Mouse (Mus musculus) G1E (cell line): ENCODE measurements around the gene Yars2. TPM values are rescaled to one million over a fixed set of nuclear protein-coding genes. Genes with fewer than 3 reads are reported as not detected.
"Not testable (repeated sequence)": the region's sequence is repeated elsewhere in the genome, so short reads cannot be mapped to it uniquely, and the experiment has no call there.

Experiments
- ATAC-seq: 2 replicates; pipeline ENCODE4 v1.8.0; 2016; ENCODE audit warnings: mild to moderate bottlenecking; ENCODE audit not compliant: insufficient number of reproducible peaks, poor library complexity, low FRiP score, severe bottlenecking; ENCODE audit errors: extremely low read depth
- DNase-seq: peaks from one replicate; pipeline ENCODE4 v3.0.0; 2012; ENCODE audit warnings: low spot score
- H3K27me3 ChIP-seq: 2 replicates; pipeline ENCODE4 v1.6.1; 2012; ENCODE audit warnings: mild to moderate bottlenecking, low read length, inconsistent platforms; ENCODE audit not compliant: insufficient read depth
- H3K36me3 ChIP-seq: replicated peaks from 2 replicates; pipeline ENCODE3; 2012; ENCODE audit warnings: mild to moderate bottlenecking, inconsistent platforms
- H3K4me1 ChIP-seq: 2 replicates; pipeline ENCODE4 v1.6.1; 2012; ENCODE audit warnings: low read depth, low read length, inconsistent platforms, mixed read lengths; ENCODE audit not compliant: insufficient read depth
- H3K4me3 ChIP-seq: 2 replicates; pipeline ENCODE4 v1.5.1; 2012; ENCODE audit warnings: low read depth, mild to moderate bottlenecking, inconsistent platforms, low read length, moderate library complexity, mixed read lengths
- H3K9me3 ChIP-seq: replicated peaks from 2 replicates; pipeline ENCODE4 v1.6.1; 2012; ENCODE audit warnings: inconsistent platforms
- CTCF ChIP-seq: IDR thresholded peaks from 2 replicates; pipeline ENCODE4 v1.5.1; 2012; ENCODE audit warnings: low read depth, low read length, inconsistent platforms, mixed read lengths
- GATA1 ChIP-seq: IDR thresholded peaks from 2 replicates; pipeline ENCODE4 v1.6.1; 2012; ENCODE audit warnings: borderline replicate concordance, low read length, inconsistent platforms, mixed read lengths
- GATA2 ChIP-seq: IDR thresholded peaks from 2 replicates; pipeline ENCODE4 v1.6.1; 2012; ENCODE audit warnings: low read depth, low read length, inconsistent platforms, borderline replicate concordance
- POLR2AphosphoS5 ChIP-seq: IDR thresholded peaks from 2 replicates; pipeline ENCODE4 v1.6.1; 2012; ENCODE audit warnings: low read depth, low read length, inconsistent platforms; ENCODE audit not compliant: insufficient replicate concordance
- TAL1 ChIP-seq: conservative IDR thresholded peaks from 2 replicates; pipeline ENCODE4 v1.6.1; 2012; ENCODE audit warnings: low read depth, low read length, inconsistent platforms, mixed read lengths
- polyA plus RNA-seq: library from polyadenylated mRNA; stranded (reverse); fragments of >175 nt; gene quantifications from 2 replicates; pipeline ENCODE4 v1.2.3, GENCODE M21; 2012
- total RNA-seq, 2 experiments: library from RNA; stranded (forward) in 1 of 2; stranded (reverse) in 1 of 2; fragments of 200-1000 nt in 1 of 2; fragments of >200 nt in 1 of 2; fragmentation: Nextera tagmentation in 1 of 2; gene quantifications; 2 replicates each; pipeline ENCODE4 v1.2.3; 2014 to 2017

The Yars2 gene
- total and polyA plus RNA-seq, 3 experiments: 16.4 to 37.8 (median 26.3) TPM

- no peaks in the 10 kb centered on the region for H3K9me3 ChIP-seq
- ATAC-seq (no peak), DNase-seq (no peak)
- H3K4me1 ChIP-seq: no peaks in the 10 kb centered on the region; the same call in 1 of the 2 replicates
- H3K36me3 ChIP-seq: peaks cover 72% of the 10 kb centered on the region
- no peak overlapping the region for H3K4me3 ChIP-seq
- H3K27me3 ChIP-seq: no peaks in the 10 kb centered on the region
- no peak for TF ChIP-seq GATA1
These were observed 8.6 kb downstream of the Yars2 start for GRCm38 (mm10) chr16:16311319-16311718.

GRCm38 (mm10) chr16:16325775-16326336, 23.1 kb downstream of the Yars2 start:
- no peak for DNase-seq
- TF ChIP-seq CTCF: no peak
- no peak for TF ChIP-seq GATA2
- no peak for TF ChIP-seq GATA1
- no peak for TF ChIP-seq TAL1
- no peak for TF ChIP-seq POLR2AphosphoS5
- no peak overlapping the region for H3K4me3 ChIP-seq
- peaks cover 69% of the 10 kb centered on the region for H3K36me3 ChIP-seq
- no peak for ATAC-seq
- H3K4me1 ChIP-seq: no peaks in the 10 kb centered on the region
- no peaks in the 10 kb centered on the region for H3K27me3 ChIP-seq
- no peaks in the 10 kb centered on the region for H3K9me3 ChIP-seq

- H3K4me1 ChIP-seq: no peaks in the 10 kb centered on the region
- no peaks in the 10 kb centered on the region for H3K9me3 ChIP-seq
- peaks cover 44% of the 10 kb centered on the region for H3K36me3 ChIP-seq
- H3K4me3 ChIP-seq: no peak overlapping the region
- no peak for ATAC-seq
- TF ChIP-seq GATA2: no peak
- no peak for TF ChIP-seq GATA1
- TF ChIP-seq CTCF: no peak
- TF ChIP-seq TAL1: no peak
- TF ChIP-seq POLR2AphosphoS5: no peak
- no peak for DNase-seq
- H3K27me3 ChIP-seq: no peaks in the 10 kb centered on the region
These were observed 43.7 kb downstream of the Yars2 start for GRCm38 (mm10) chr16:16346420-16346819.

DNA sequence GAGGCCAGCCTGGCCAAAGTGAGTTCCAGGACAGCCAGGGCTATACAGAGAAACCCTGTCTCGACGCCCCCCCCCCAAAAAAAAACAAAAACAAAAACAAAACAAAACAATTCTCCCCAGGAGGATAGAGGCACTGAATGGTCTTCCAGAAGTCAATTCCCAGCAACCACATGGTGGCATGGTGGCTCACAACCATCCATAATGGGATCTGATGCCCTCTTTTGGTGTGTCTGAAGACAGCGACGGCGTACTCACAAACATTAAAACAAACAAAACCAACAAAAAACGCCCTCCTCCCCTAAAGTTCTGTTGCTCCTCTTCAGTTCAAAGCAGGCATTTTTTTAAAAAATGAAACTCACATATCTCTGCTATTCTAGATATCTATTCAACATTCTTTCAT, 55.1 kb downstream of the Yars2 start:
- no peaks in the 10 kb centered on the region for H3K9me3 ChIP-seq
- H3K4me1 ChIP-seq: peaks cover 14% of the 10 kb centered on the region; the same call in 1 of the 2 replicates
- no peak for DNase-seq
- H3K36me3 ChIP-seq: peaks cover 5% of the 10 kb centered on the region
- TF ChIP-seq GATA1: no peak
- no peak for TF ChIP-seq TAL1
- no peak for TF ChIP-seq POLR2AphosphoS5
- no peak for TF ChIP-seq GATA2
- TF ChIP-seq CTCF: no peak
- no peaks in the 10 kb centered on the region for H3K27me3 ChIP-seq
- peak overlapping the region; percentile 97 for H3K4me3 ChIP-seq
- no peak for ATAC-seq

- no peaks in the 10 kb centered on the region for H3K9me3 ChIP-seq
- H3K4me1 ChIP-seq: peaks cover 14% of the 10 kb centered on the region; the same call in 1 of the 2 replicates
- TF ChIP-seq POLR2AphosphoS5 (no peak), GATA1 (no peak)
- no peaks in the 10 kb centered on the region for H3K27me3 ChIP-seq
- DNase-seq: peak; percentile 90
- H3K36me3 ChIP-seq: peaks cover 2% of the 10 kb centered on the region
- H3K4me3 ChIP-seq: peak within 1 kb of the TSS; percentile 97
- peak; percentile 93 for ATAC-seq
These were observed 55.8 kb downstream of the Yars2 start, which contains the start of gene Dnm1l for GRCm38 (mm10) chr16:16358481-16359100. Dnm1l (minus strand) TSS chr16:16358959.

DNA sequence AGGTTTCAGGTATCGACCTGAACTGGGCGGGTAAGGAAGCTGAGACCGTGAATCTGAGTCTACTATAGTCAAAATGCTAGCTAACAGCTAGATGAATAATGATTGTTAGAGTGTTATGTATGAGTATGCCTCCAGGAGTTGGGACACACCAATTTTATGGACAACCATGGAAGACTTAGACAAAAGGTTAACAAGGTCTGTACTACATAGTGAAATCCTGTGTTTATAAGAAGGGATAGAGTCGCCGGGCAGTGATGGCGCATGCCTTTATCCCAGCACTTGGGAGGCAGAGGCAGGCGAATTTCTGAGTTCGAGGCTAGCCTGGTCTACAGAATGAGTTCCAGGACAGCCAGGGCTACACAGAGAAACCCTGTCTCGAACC, 56.3 kb downstream of the Yars2 start:
- not testable (repeated sequence) for H3K36me3 ChIP-seq, H3K27me3 ChIP-seq, DNase-seq, ATAC-seq, H3K9me3 ChIP-seq
- Histone ChIP-seq H3K4me3 (peak overlapping the region; percentile 97), H3K4me1 (peaks cover 14% of the 10 kb centered on the region; the same call in 1 of the 2 replicates)

Other genes starting within 250 kb of the Yars2 start
- gene Pkp2, start 89.6 kb upstream of the Yars2 start, total RNA-seq (2014; fragmentation: Nextera tagmentation): 15.4 and 19.6 TPM in 2 replicates
- 19.5 and 19.8 TPM in 2 replicates for gene Pkp2, start 89.6 kb upstream of the Yars2 start, total RNA-seq (2017)
- 12.1 and 16.8 TPM in 2 replicates for gene Pkp2, start 89.6 kb upstream of the Yars2 start, polyA plus RNA-seq
- 154 and 160 TPM in 2 replicates for gene Dnm1l, start 56.0 kb downstream of the Yars2 start, total RNA-seq (2014; fragmentation: Nextera tagmentation)
- gene Dnm1l, start 56.0 kb downstream of the Yars2 start, total RNA-seq (2017): 86.8 and 104 TPM in 2 replicates
- 10.8 and 25.1 TPM in 2 replicates for gene Dnm1l, start 56.0 kb downstream of the Yars2 start, polyA plus RNA-seq